Mouse (Mus musculus) Muller cell, postnatal 12 days (primary cell): ENCODE data around the gene Samd14.

ENCODE experiments used
- DNase-seq: peaks from one replicate; pipeline ENCODE4 v3.0.0-alpha.2; 2015; ENCODE audit errors: inconsistent ontology term

Gene Samd14

DNA sequence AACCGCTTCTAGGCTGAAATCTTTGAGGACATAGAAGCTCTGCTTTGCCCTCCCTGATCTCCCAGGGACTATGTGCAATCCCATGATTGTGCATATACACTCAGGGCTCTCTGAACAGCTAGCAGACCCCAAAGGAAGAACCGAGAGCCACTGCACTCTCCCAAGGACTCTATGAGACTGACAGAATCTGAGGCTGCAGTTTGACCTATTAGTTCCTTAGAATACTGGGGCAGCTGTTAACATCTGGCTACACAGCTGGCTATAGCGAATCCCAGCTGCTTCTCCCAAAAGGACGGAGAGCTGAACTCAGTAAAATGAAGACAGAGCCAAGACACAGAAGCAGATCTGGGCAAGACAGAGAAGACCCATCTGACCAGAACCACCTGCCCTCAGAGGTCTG is 64.2 kb downstream of the Samd14 start:
- DNase-seq: no peak

DNA sequence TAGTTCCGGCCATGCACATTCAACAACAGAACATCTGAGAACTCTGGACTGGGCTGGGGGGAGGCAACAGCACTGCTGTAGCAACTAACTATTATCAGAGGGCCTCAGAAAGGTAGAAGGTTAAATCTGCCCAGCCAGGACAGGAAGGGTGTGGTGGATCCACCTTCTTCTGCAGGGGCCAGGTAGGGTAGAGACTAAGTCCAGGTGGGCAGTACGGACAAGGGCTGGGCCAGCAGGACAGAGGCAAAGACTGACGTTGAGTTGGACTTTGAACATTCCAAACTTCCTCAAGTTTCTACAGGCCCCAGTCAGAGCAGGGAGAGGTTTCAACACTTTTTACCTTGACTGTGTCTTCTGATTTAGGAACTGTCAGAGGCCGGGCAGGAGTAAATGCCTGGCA is 65.0 kb downstream of the Samd14 start:
- no peak for DNase-seq

DNA sequence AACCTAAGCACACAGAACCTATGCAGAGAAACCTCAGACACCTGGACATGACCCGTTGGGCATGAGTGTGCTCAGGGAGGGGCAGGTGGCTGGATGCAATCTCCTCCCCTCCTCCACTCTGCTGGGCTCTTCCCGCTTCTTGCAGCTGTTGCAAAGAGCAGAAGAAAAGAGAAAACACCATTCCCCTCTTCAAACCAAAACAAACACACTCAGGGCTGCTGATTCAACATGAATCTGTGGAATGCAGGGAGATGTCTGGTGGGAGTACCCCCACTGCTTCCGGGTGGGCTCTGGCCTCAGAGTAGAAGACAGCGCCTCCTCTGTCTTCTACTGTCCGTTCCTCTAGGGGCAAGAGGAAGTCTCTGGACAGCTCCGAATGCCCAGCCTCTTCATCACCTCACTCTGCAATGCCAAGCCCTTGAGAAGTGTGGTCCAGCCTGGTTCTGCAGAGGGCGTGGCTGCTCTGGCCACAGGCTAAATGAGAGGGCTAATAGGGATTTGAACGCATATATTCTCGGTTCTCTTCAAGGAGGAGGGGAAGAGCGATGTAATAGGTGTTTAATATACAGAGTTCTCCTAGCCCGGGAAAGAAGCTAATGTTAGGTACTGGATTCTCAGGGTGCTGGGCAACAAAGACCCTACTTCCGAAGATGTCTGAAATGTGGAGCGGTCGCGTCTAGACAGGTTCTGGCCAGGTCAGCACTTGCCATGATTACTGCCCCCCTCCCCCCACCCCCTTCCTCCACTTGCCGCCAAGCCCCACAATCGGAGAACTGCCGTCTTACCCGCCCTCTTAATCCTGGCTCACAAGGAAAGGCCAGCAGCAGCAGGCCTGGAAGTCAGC is 65.7 kb downstream of the Samd14 start:
- DNase-seq: peak; percentile 62
